Mouse (Mus musculus) C2C12 (cell line): ENCODE results near the gene Cd79a. TPM values are rescaled to one million over a fixed set of nuclear protein-coding genes. Genes with fewer than 3 reads are reported as not detected.

Experiments
- H3K27me3 ChIP-seq: one replicate; pipeline ENCODE4 v1.6.1; 2011; ENCODE audit not compliant: control insufficient read depth, insufficient read depth, insufficient read length
- H3K36me3 ChIP-seq: one replicate; pipeline ENCODE4 v1.6.1; 2011; ENCODE audit not compliant: control insufficient read depth, insufficient read depth
- H3K4me3 ChIP-seq: one replicate; pipeline ENCODE4 v1.5.1; 2011; ENCODE audit warnings: mild to moderate bottlenecking, control low read depth; ENCODE audit not compliant: poor library complexity, insufficient read depth, severe bottlenecking
- H3K79me2 ChIP-seq: one replicate; pipeline ENCODE4 v1.6.1; 2011; ENCODE audit not compliant: control insufficient read depth, insufficient read depth
- H3K79me3 ChIP-seq: one replicate; pipeline ENCODE4 v1.6.1; 2011; ENCODE audit warnings: low read depth, control low read depth
- H3ac ChIP-seq: one replicate; pipeline ENCODE3; 2011; ENCODE audit warnings: low read depth; ENCODE audit not compliant: control insufficient read depth, insufficient read length
- CEBPB ChIP-seq: IDR thresholded peaks from one replicate; pipeline ENCODE4 v1.6.1; 2011; ENCODE audit warnings: low read depth, mild to moderate bottlenecking, control low read depth, moderate library complexity
- CTCF ChIP-seq: IDR thresholded peaks from one replicate; pipeline ENCODE4 v1.5.1; 2011; ENCODE audit not compliant: control insufficient read depth, insufficient read depth, insufficient read length
- FOSL1 ChIP-seq: IDR thresholded peaks from one replicate; pipeline ENCODE4 v1.8.0; 2011; ENCODE audit warnings: mild to moderate bottlenecking, low read length; ENCODE audit not compliant: poor library complexity, insufficient read depth, severe bottlenecking
- MAX ChIP-seq: IDR thresholded peaks from one replicate; pipeline ENCODE4 v1.6.1; 2011; ENCODE audit warnings: mild to moderate bottlenecking, control low read depth
- MYOD1 ChIP-seq: IDR thresholded peaks from one replicate; pipeline ENCODE4 v1.6.1; 2011; ENCODE audit warnings: low read depth; ENCODE audit not compliant: control insufficient read depth, insufficient read length
- MYOG ChIP-seq: IDR thresholded peaks from one replicate; pipeline ENCODE4 v1.6.1; 2011; ENCODE audit not compliant: control insufficient read depth, insufficient read length; ENCODE audit errors: extremely low read depth
- USF1 ChIP-seq: IDR thresholded peaks from one replicate; pipeline ENCODE4 v1.6.1; 2011; ENCODE audit warnings: low read depth, mild to moderate bottlenecking, control low read depth, moderate library complexity
- polyA plus RNA-seq: library from polyadenylated mRNA; unstranded; fragments of >200 nt; fragmentation: generic; extraction: Trizol; gene quantifications from one replicate; pipeline ENCODE4 v1.2.1, GENCODE M21; 2012; ENCODE audit warnings: missing spikeins

Cd79a gene
- polyA plus RNA-seq, 1 experiment, result 0.09 TPM

DNA sequence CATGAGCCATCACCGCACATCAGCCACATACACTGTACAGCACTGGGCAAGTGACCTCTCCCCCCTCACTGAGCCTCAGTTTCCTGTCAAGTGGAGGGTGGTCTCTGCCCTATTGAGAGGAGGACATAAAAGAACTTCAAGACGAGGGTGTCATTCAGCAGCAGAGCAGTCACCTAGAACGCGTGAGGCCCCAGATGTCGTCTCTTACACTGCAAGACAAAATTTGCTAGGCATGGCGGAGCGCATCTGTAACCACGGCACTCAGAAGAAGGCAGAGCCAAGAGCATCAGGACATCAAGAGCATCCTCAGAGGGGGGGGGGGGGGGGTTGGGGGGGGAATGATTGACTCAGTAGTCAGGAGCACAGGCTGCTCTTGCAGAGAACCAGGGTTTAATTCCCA is 912 bp upstream of the Cd79a start:
- H3K4me3 ChIP-seq, result no peak overlapping the region
- TF ChIP-seq MAX, result no peak
- TF ChIP-seq CTCF, result no peak
- no peak for TF ChIP-seq MYOG
- TF ChIP-seq FOSL1, result no peak
- TF ChIP-seq MYOD1, result no peak
- TF ChIP-seq CEBPB, result no peak
- TF ChIP-seq USF1, result no peak

DNA sequence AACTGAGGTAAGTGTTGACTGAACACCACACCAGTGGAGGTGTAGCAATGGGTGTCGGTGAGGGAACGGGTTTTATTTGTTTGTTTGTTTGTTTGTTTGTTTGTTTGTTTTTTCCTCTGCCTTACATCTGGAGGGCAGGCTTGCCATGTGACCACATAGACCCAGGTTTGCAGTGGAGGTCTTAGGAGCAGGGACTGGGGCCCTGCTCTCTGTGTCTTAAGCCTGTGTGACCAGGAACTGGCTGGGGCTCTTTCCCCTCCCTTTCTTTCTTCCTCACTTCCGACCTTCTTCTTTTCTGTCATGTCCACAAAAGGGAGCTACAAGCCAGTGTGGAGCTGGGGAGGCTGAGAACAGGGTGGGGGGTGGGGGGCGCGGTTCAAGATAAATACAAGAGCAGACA is 778 bp downstream of the Cd79a start:
- Histone ChIP-seq H3K79me2 (no peaks in the 10 kb centered on the region), H3ac (no peak overlapping the region), H3K27me3 (no peaks in the 10 kb centered on the region), H3K36me3 (no peaks in the 10 kb centered on the region), H3K4me3 (no peak overlapping the region), H3K79me3 (no peaks in the 10 kb centered on the region)
- TF ChIP-seq CTCF (no peak), CEBPB (no peak), MYOG (no peak), MAX (no peak), FOSL1 (no peak), USF1 (no peak), MYOD1 (no peak)

More for the DNA sequence above, 912 bp upstream of the Cd79a start:
- Histone ChIP-seq H3K79me2 (no peaks in the 10 kb centered on the region), H3K27me3 (no peaks in the 10 kb centered on the region), H3K79me3 (no peaks in the 10 kb centered on the region), H3ac (no peak overlapping the region), H3K36me3 (peaks cover under 1% of the 10 kb centered on the region)

- H3K36me3 ChIP-seq, result peaks cover 7% of the 10 kb centered on the region
- TF ChIP-seq MYOD1, result no peak
- H3K4me3 ChIP-seq, result no peak overlapping the region
Measured at GRCm38 (mm10) chr7:24901114-24901513, 3.9 kb downstream of the Cd79a start.

GRCm38 (mm10) chr7:24901842-24902241 is 4.7 kb downstream of the Cd79a start:
- peaks cover 26% of the 10 kb centered on the region for H3K79me2 ChIP-seq
- peaks cover 7% of the 10 kb centered on the region for H3K36me3 ChIP-seq
- peaks cover 12% of the 10 kb centered on the region for H3K79me3 ChIP-seq
- TF ChIP-seq MYOD1 (no peak), USF1 (no peak), FOSL1 (no peak), MAX (no peak), MYOG (no peak)
- H3ac ChIP-seq, result no peak overlapping the region
- no peaks in the 10 kb centered on the region for H3K27me3 ChIP-seq
- no peak overlapping the region for H3K4me3 ChIP-seq

More at GRCm38 (mm10) chr7:24901114-24901513, 3.9 kb downstream of the Cd79a start:
- Histone ChIP-seq H3K27me3 (no peaks in the 10 kb centered on the region), H3K79me3 (peaks cover 11% of the 10 kb centered on the region), H3ac (no peak overlapping the region), H3K79me2 (peaks cover 19% of the 10 kb centered on the region)

- H3ac ChIP-seq, result peak overlapping the region; percentile 10
- peaks cover 30% of the 10 kb centered on the region for H3K79me2 ChIP-seq
- H3K36me3 ChIP-seq, result peaks cover 7% of the 10 kb centered on the region
- H3K27me3 ChIP-seq, result no peaks in the 10 kb centered on the region
- H3K4me3 ChIP-seq, result peak overlapping the region; percentile 60
- H3K79me3 ChIP-seq, result peaks cover 12% of the 10 kb centered on the region
- TF ChIP-seq MYOG (no peak), MAX (no peak), MYOD1 (no peak), USF1 (no peak), FOSL1 (no peak), CEBPB (no peak), CTCF (no peak)
Measured at GRCm38 (mm10) chr7:24902264-24902629, 5.1 kb downstream of the Cd79a start.

DNA sequence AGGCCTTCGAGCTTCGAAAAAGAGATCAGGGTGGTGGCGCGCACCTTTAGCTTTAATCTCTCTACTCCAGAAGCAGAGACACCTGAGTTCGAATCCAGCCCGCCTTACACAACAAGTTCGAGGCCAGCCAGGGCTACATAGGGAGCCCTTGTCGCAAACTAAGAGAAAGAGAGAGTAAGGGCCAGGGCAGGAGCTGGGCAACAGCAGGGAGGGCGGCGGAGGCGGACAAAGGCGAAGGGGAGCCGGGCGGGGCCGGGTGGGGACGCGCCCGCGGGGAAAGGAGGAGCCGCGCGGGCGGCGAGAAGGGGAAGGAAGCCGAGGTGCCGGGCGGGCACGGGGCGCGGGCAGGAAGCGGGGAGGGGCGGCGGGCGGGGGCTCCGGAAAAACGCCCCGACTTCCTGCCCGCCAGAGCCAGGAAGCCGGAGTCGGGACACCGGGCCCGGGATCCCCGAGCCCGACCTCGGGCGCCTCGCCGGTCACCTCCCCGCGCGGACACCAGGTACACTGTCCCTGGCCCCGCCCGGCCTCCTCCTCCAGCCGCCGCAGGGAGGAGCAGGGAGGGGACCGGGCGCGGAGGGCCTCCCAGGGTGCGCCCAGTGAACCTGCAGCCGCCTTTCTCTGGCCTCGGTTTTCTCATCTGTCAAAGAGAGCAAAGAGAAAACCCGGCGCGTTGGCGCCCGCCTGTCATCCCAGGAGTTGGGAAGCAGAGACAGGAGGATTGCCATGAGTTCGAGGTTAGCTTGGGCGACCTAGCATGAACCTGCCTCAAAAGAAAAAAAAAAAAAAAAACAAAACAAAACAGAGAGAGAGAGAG is 5.7 kb downstream of the Cd79a start, which contains the start of gene Arhgef1:
Gene Arhgef1, plus strand, starts transcription at position 283 of the 814 bp plus-strand sequence.
- Histone ChIP-seq H3K4me3 (peak within 1 kb of the TSS; percentile 60), H3ac (peak within 1 kb of the TSS; percentile 80), H3K27me3 (no peaks in the 10 kb centered on the region), H3K36me3 (peaks cover 7% of the 10 kb centered on the region), H3K79me2 (peaks cover 30% of the 10 kb centered on the region), H3K79me3 (peaks cover 12% of the 10 kb centered on the region)
- TF ChIP-seq CEBPB (no peak), MAX (no peak), MYOG (no peak), MYOD1 (no peak), FOSL1 (no peak), USF1 (no peak), CTCF (no peak)
